Mouse (Mus musculus) lung, postnatal 36 days (tissue): Measurements from ENCODE around the gene Vmn1r55.
"Not testable (repeated sequence)": the region's sequence is repeated elsewhere in the genome, so short reads cannot be mapped to it uniquely, and the experiment has no call there.

ENCODE experiments used
- DNase-seq: peaks from one replicate; pipeline ENCODE4 v3.0.0; 2022; ENCODE audit warnings: mixed read lengths

Vmn1r55 gene

DNA sequence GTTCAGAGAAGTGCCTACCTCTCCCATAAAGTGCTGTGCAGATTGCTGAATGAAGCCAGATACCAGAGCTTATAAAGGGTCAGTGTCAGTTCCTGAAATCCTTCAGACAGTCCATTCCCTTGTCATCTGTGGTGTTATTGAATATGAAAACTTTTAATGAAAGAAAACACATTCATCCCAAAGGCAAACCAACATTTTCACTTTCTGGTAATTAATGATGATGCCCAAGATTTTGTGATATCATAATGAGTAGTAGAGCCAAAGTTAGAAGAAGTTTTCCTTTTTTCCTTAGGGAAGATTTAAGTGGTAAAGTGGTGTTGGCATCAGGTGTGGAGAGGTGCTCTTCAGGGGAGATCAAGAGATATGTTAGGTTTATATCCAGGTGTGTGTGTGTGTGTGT is at the start of gene Vmn1r55:
Vmn1r55 (minus strand) TSS at position 101 of the 400 bp plus-strand sequence.
- not testable (repeated sequence) for DNase-seq

DNA sequence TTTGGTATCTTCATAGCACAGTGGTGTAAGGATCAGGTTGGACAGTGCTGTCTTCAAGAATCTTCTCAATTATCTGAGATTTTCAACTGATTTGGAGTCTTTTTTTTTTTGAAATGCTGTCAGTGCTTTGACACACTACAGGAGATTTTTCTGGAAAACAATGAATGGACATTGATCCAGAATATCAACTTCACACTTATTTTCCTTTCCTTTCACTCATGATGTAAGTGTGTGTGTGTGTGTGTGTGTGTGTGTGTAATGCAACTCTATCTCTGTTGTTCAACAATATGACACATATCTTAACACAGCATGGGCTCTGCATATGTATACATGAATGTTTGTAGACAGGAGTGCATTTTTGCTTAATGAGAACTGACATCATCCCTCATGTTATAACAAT is 47.2 kb upstream of the Vmn1r55 start, which contains the start of gene Vmn1r56:
Vmn1r56 (minus strand) TSS at position 101 of the 400 bp plus-strand sequence.
- not testable (repeated sequence) for DNase-seq

DNA sequence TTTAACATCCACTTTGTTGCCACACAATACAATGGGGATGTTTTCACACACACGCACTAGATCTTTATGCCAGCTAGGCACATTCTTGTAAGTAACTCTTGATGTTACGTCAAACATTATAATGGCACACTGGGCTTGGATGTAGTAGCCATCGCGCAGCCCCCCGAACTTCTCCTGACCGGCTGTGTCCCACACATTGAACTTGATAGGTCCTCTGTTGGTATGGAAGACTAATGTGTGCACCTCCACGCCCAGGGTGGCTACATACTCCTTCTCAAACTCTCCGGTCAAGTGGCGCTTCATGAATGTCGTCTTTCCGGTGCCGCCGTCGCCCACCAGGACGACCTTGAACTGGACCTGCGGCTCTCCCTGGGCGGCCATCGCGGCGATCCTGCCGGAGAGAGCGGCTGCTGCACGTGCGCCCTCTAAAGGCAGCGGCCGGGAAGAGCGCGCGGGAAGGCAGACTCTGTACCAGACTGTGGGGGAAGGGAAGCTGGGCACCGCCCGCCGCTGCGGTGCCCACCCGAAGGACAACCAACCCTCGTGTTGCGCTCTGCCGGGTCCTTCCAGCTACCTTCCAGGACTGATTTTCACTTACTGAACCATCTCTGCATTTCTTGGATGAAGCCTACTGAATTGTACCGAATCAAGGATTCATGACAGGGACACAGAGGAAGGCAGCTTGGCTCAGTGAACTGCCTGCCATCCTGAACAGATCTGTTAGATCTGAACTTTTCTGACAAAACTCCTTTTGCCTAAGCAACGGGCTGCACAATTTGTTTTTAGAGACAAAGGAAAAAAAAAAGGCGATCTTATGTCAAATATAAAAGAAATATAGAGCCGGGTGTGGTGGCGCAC is 23.7 kb downstream of the Vmn1r55 start, which contains the start of gene Rasl2-9:
Rasl2-9 (minus strand) TSS at position 402 of the 858 bp plus-strand sequence.
- DNase-seq: peak; percentile 80

DNA sequence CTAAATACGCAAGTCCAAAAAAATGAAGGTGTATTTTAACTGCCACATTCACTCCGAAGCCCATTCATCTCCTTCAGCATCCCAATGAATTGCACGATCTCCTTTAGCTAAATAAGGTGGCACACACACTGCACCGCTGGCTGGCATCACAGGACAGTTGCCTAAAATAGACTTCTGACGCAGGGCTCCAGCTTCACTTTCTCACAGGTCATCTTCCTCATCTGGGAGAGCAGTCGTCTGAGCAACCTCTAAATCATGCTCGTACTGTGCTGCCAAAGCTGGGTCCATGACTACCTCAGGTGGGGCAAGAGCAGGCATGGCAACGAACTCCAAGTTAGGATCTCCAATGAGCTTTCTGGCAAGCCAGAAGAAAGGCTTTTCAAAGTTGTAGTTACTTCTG is 24.4 kb downstream of the Vmn1r55 start:
- no peak for DNase-seq

DNA sequence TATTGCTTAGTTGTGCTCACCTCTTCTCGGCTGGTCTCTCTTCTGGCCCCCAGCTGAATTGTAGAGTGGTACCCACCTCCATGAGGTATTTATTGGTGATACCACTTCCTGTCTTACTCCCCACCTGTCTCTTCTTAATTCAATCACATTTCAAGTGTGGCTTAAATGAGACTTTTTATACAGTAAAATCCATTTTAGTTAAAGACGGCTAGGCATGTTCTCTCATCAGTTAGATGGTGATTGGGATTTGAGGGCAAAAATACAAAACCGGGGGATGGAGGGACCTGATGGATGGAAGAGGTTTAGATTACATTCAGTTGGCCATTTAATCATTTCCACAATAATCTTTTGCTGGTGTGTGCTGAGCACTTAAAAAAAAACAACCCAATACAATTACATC is 32.6 kb downstream of the Vmn1r55 start, which contains the start of gene Rfpl4:
Rfpl4 (minus strand) TSS at position 101 of the 400 bp plus-strand sequence.
- no peak for DNase-seq

DNA sequence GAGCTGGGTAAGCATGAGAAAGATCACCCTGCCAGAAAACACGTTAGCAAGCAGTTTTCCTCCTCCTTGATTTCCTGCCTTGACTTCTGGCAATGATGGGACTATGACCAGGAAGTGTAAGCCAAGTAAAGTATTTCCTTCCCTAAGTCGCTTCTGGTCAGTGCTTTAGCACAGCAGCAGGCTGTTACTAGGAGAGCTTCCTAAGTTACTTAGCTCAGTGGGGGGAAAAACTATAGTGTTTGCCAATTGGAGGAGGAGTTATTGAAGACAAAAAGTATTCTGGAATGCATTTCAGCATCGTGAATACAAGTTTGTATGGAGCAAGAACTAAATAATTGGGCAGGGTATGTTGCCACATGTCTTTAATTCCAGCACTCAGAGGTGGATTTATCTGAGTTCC is 36.8 kb downstream of the Vmn1r55 start:
- no peak for DNase-seq

DNA sequence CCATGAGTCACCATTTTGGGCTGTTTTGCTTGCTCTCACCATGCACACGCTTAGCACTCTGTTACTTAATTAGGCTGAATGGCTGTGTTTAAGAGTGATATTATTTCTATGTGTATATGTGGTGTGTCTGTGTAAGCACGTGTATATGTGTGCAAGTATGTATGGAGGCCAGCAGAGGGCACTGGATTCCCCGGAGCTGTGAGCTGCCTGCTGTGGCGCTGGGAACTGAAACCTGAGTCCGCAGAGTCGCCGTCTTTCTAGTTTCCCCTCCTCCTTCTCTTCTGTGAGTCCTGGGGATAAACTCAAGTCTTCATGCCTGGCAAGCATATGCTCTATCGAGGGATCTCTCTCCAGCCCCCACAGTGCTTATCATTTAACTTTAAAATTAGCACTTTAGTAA is 40.2 kb downstream of the Vmn1r55 start:
- no peak for DNase-seq

DNA sequence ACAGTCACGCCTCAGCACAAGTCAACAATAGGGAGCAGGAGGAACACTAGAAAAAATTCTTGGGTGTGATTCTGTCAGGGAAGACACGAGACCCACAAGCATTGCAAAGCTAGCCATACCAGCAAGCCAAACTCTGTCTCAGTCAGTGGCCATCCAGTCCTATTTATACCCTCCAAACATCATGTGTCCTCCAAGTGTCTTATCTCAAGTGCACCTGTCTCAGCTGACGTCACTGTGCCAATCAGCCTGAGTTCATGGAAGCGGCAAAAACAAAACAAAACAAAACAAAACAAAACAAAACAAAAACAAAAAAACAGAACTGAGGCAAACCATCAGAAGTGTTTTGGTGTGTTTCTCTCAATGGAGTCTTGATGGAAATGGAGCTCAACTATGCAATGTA is 41.2 kb downstream of the Vmn1r55 start:
- no peak for DNase-seq

DNA sequence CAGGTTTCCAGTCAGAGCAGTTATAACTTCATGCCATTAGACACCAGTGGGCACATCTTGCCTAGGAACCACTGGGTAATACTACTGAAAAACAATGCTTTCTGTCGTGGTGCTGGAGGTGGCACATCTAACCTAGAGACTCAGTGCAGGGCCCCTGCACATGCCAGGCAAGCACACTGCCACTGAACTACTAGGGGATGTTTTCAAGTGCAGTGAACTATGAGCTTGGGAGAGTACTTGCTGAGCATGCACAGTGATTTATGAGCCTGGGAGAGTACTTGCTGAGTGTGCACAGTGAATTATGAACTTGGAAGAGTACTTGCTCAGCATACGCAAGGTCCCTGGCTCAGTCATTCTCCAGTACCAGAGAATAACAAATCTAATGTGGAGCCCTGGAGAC is 46.9 kb downstream of the Vmn1r55 start:
- no peak for DNase-seq

DNA sequence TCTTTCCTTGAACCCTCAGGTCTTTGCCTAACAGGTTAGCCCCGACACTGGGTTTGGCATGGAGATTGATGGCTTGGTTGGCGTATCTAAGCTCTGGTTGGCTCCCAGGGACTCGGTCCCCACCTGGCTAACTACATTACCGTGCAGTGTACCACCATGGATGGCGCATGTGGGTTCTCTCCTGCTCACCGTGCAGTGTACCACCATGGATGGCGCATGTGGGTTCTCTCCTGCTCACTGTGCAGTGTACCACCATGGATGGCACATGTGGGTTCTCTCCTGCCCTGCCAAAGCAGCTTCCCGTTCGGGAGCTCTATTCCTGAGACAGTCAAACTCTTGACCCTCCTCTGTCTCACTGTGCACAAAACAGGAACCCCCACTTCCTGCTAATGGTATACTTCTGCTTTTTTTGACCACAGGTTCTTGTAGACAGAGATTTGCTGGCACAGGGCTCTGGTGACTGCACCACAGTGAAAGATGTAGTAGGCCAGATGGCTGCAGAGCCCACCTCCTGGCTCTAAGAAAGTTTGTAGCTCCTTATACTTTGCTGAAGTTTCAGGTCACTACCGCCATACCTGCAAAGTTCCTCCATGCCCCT is 48.3 kb downstream of the Vmn1r55 start:
- DNase-seq: peak; percentile 68

DNA sequence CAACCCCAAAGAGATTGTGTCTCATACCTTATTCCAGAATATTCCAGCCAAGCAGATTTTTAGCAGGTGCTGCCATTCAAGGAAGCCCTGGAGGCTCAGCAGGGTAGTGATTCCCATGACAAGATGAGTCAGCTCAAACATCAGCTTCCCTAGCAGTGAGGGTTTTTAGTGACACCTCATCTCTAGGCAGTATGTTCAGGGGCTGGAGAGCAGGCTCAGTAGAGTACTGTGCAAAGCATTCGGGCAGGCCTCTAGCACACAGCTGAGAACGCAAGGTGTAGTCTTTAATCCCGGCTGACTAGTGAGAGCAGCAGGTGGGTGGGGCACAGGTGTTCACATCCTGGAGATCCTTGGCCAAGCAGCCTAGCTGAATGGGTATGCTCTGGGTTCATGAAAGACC is 49.7 kb downstream of the Vmn1r55 start:
- DNase-seq: no peak

DNA sequence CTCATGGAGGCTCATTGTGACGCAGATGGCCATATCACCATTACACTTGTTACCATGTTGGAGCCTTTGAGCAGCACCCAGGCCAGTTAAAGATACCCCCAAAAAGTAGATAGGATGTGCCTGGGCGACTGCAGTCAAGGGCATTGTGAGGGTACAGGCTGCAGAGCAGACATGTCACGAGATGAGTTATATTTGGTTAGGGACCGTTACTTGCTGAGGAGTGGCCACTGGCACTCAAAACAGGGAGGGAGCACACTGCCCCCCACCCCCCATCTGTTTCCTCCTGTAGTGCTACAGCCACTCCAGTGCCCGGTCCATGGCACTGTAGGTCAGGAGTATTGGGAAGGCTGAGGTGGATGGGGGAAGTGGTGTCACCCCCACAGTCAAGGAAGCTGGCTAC is 50.7 kb downstream of the Vmn1r55 start:
- DNase-seq: no peak

DNA sequence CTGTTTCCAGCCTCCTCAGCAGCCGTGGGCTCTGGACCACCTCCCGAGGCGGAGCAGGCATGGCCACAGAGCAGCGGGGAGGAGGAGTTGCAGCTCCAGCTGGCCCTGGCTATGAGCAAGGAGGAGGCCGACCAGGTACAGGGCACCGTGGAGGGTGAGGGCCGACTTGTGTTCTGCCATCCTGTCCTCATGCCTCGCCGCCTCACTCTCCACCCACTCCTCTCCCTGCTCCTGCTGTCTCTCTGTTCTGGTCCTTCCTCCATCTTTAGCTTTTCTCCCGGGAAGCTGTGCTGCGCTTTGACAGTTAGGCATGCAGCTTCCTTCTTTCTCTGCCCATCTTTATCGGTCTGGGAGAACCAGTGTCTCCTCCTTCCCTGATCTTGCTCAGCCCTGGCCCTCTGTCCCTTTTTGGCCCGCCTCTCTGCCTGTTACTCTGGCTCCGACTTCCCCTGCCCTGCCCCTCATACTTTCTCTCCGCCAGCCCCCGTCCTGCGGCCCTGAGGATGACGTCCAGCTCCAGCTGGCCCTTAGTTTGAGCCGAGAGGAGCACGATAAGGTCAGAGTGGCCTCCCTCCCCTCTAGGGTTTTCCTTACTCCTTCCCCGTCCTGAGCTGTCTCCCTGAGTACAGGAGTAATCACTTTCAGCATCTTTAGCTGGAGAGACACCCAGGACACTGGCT is 56.5 kb downstream of the Vmn1r55 start:
- DNase-seq: no peak

DNA sequence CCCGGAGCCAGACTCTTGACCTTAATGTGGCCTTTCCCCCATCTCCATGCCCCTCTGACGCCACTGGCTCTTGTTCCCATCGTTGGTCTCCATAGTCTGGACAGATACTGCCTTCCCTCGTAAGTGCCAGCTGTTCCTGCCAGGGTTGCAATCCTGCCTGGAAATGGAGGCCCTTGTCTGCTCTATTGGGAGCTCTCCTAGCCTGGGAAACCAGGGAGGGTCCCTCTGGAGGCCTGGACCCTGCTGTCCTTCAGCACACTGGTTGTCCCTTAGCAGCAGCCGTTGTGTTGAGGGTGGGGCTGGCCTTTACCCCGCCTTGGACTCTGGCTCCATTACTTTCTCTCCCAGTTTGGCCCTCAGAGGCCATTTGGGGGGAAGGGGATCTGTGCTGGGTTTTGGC is 57.1 kb downstream of the Vmn1r55 start:
- no peak for DNase-seq

DNA sequence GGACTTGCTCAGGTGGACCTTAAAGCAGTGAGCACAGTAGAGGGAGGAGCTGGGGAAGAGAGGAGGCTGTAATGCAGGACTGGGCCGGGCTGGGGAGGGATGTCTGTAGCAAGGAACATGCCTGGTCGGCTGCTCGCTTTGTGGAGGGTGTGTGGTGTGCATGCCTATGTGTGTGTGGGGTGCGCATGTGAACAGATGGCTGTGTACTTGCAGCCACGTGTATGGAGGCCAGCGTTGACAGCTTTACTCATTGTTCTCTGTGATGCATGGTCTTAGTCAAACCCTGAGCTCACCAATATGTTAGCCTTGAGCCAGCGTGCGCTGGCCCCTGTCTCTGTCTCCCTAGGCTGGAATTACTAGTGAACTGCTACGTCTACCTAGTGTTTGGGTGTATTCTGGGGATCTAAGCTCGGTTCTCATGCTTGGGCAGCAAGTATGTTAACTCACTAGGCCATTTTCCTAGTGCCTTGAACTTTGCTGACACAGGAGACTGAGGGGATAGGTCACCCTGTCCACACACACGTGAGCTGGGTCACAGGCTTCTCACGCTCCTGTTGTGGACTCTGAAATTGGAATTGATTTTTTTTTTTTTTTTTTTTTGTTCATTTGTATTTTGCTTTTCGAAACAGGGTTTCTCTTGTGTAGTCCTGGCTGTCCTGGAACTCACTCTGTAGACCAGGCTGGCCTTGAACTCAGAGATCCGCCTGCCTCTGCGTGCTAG is 58.3 kb downstream of the Vmn1r55 start:
- DNase-seq: no peak

DNA sequence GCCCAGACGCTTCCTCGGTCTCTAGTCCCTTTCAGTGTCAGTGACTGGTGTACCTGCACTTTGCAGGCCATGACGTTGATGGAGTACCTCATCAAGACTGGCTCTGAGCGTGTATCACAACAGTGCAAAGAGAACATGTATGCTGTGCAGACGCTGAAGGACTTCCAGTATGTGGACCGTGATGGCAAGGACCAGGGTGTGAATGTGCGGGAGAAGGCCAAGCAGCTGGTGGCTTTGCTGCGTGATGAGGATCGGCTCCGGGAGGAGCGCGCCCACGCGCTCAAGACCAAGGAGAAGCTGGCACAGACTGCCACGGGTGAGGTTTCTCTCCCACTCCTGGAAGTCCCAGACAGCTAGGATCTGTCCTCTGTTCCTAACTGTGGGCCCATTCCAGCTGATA is 59.6 kb downstream of the Vmn1r55 start:
- DNase-seq: no peak

DNA sequence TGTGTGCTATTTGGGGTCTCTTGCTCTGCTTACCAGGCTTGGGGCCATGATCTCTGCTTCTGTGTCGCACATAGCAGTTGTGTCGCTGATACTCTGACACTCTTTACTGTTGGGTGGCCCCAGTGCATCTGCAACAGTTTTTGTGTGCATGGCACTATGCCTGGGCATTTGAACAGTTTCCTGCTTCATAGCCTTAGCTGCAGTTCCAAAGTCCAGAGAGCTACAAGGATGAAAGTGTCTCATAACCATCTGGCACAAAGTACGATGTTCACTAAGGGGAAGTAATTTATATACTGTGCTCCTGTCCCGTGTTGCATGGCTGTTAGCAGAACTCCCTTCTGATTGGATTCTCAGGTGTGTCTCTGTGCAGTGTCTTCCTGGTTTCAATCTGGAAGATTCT is 61.6 kb downstream of the Vmn1r55 start:
- no peak for DNase-seq

DNA sequence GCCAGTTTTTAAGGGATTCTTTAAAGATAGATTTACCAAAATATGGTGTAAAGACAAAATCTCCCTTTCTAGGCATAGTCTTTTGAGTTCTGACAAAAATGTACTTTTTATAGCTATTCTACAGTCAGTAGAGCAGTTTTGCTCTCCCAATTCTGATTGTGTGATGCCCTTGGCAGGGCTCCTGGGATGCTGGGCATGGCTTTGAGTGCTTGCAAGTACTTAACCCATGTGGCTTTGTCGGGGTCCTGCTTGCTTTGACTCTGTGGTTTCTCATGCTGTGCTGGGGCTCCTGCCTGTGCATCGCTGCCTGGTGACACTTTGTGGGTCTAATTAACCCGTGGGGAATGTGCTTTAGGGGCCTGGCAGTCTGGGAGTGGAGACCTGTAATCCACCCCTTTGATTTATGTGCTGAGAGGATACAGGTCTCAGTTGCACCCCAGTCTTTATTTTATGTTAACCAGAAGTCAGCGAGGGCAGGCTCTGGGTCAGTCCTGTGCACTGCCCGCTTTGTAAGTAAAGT is 62.5 kb downstream of the Vmn1r55 start:
- DNase-seq: peak; percentile 24

DNA sequence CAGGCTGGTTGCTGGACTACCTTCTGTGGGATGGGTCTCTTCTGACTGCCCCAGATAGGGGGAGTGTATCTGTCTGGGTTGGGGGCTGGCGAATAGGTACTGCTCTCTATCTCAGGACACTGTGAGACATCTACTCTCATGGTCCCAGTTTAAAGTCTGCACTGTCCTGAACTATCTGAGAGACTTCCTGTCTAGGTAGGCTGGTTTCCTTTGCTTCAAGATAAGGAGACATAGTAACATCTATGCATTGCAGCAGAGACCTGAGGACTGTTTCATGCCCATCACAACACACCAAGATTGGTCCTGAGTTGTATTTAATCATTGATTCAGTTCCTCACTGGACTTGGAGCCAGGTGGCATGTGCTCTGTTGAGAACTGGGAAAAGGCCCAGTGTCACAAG is 64.0 kb downstream of the Vmn1r55 start:
- DNase-seq: no peak

DNA sequence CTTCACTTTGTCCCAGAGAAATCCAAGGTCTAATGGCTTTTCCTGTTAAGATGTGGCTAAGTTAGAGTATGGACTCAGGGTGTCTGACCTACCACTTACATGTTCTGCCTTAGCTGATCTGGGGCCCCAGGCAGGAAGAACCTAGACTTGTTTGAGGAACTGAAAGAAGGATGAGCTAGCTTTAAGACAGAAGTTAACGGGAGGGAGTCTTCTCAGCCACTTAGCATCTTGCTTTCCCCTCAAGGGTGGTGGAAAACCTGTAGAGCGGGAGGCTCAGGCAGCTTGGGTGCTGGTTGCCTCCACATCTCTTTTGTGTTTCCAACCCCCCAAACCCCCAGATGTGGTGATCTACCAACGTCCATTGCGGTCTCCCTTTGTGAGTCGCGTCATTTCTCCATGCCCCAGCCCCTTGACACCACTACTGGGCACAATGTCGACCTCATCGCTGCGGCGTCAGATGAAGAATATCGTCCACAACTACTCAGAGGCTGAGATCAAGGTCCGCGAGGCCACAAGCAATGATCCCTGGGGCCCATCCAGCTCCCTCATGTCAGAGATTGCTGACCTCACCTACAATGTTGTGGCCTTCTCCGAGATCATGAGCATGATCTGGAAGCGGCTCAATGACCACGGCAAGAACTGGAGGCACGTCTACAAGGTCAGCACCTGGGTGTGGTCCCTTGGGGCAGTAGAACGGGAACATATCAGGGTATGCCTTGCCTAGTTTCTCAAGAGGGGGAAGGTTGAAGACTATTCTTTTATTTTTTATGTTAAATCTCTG is 66.0 kb downstream of the Vmn1r55 start:
- DNase-seq: peak; percentile 48

DNA sequence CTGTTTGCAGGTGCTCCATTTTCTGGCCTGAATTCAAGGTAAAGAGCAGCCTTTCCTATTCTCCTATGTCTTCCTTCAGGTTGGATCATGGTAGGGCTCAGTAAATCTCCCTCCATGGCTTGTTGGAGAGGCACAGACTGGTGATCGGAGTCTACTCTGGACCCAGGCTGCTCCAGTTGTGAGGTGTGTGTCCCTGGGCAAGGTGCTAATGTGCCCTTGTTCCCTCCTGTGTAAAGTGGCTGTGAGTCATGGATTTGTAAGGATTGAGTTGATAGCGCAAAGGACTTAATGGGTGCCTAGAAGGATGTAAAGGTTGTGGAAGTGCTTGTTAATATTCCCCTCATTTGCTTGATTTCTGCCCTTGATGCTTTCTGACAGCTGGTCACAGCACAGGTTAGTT is 67.5 kb downstream of the Vmn1r55 start:
- no peak for DNase-seq

DNA sequence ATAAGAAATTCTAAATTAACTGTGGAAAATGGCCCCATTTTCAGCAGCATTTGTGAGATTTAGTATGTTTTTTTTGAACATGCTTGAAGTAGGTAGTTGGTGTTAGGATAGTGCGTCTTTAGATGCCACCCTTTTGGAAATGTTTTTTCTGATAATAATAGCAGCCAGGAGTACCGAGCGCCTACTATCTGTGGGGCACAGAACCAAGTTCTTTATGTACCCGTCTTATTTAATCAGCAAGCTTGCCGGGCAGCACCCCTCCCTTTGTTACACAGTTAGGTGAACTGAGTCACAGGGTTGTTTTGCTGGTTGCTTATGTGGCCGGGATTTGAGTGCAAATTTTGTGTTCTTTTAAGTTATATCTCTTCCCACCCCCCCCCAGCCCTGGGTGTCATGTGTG is 68.2 kb downstream of the Vmn1r55 start:
- no peak for DNase-seq
